Mouse (Mus musculus) hindbrain, embryonic 14.5 days (tissue): ENCODE results near the gene Gan. TPM values are rescaled to one million over a fixed set of nuclear protein-coding genes. Genes with fewer than 3 reads are reported as not detected.

Experiments
- ATAC-seq: fragments of 200-750 bp; cut with Nextera tagmentation; 2 replicates; pipeline ENCODE4 v1.8.0; 2017; ENCODE audit warnings: moderate number of reproducible peaks, mild to moderate bottlenecking, moderate TSS enrichment, moderate library complexity; ENCODE audit not compliant: low FRiP score
- DNase-seq: peaks from one replicate; pipeline ENCODE4 v3.0.0-alpha.2; 2015; ENCODE audit warnings: low spot score
- H3K27ac ChIP-seq: fragments of 300-500 bp; sonication (generic); 2 replicates; pipeline ENCODE4 v1.5.1; 2014; ENCODE audit warnings: mild to moderate bottlenecking, moderate library complexity
- H3K27me3 ChIP-seq: fragments of 300-500 bp; sonication (generic); 2 replicates; pipeline ENCODE4 v1.6.1; 2014; ENCODE audit warnings: mild to moderate bottlenecking, low read length, mixed read lengths; ENCODE audit not compliant: control insufficient read depth, insufficient read depth
- H3K36me3 ChIP-seq: fragments of 300-500 bp; sonication (generic); replicated peaks from 2 replicates; pipeline ENCODE4 v1.6.1; 2014; ENCODE audit not compliant: control insufficient read depth, insufficient read depth
- H3K4me1 ChIP-seq: fragments of 300-500 bp; sonication (generic); replicated peaks from 2 replicates; pipeline ENCODE4 v1.6.1; 2014; ENCODE audit warnings: antibody characterized with exemption, low read length, mixed read lengths; ENCODE audit not compliant: control insufficient read depth, insufficient read depth
- H3K4me2 ChIP-seq: fragments of 300-500 bp; sonication (generic); replicated peaks from 2 replicates; pipeline ENCODE4 v1.6.1; 2014; ENCODE audit warnings: mild to moderate bottlenecking, moderate library complexity
- H3K4me3 ChIP-seq: fragments of 300-500 bp; sonication (generic); replicated peaks from 2 replicates; pipeline ENCODE4 v1.5.1; 2014; ENCODE audit warnings: mild to moderate bottlenecking, low read length
- H3K9ac ChIP-seq: fragments of 300-500 bp; sonication (generic); 2 replicates; pipeline ENCODE4 v1.6.1; 2014
- H3K9me3 ChIP-seq: fragments of 300-500 bp; sonication (generic); 2 replicates; pipeline ENCODE4 v1.6.1; 2016; ENCODE audit warnings: low read length; ENCODE audit not compliant: control insufficient read depth
- WGBS: fragments of 180-500 bp; shearing (Covaris S2); extraction: QIAGEN DNeasy Blood & Tissue Kit; methylation state at CpG from one replicate; pipeline ENCODE4 v1.1.7; 2014; 5-methylcytosine and 5-hydroxymethylcytosine counted together
- polyA plus RNA-seq: library from polyadenylated mRNA; unstranded; fragments of >200 nt; fragmentation: Nextera tagmentation; extraction: Ambion mirVana; gene quantifications from 2 replicates; pipeline ENCODE4 v1.2.1, GENCODE M21; 2014

The Gan gene
- polyA plus RNA-seq, 1 experiment from 2014 or later = 4.7 TPM

- Histone ChIP-seq H3K27ac (no peak overlapping the region), H3K27me3 (no peaks in the 10 kb centered on the region), H3K4me3 (no peak overlapping the region), H3K9ac (no peak overlapping the region), H3K36me3 (no peaks in the 10 kb centered on the region), H3K4me2 (no peak overlapping the region), H3K9me3 (no peaks in the 10 kb centered on the region), H3K4me1 (no peaks in the 10 kb centered on the region)
- ATAC-seq (no peak), DNase-seq (no peak)
- 89% methylated on average over 7 of the region's 7 CpGs for WGBS
These were observed 75.3 kb downstream of the Gan start for GRCm38 (mm10) chr8:117233199-117233598.

GRCm38 (mm10) chr8:117236531-117236930 is 78.6 kb downstream of the Gan start:
- no peak for ATAC-seq
- DNase-seq = no peak
- Histone ChIP-seq H3K36me3 (no peaks in the 10 kb centered on the region), H3K9me3 (no peaks in the 10 kb centered on the region), H3K9ac (no peak overlapping the region), H3K27me3 (no peaks in the 10 kb centered on the region), H3K4me3 (no peak overlapping the region), H3K4me1 (no peaks in the 10 kb centered on the region), H3K4me2 (no peak overlapping the region), H3K27ac (no peak overlapping the region)
- WGBS = 90% methylated on average over 4 of the region's 4 CpGs

- no peak overlapping the region for H3K9ac ChIP-seq
- ATAC-seq = no peak
- no peak overlapping the region for H3K4me2 ChIP-seq
- no peaks in the 10 kb centered on the region for H3K36me3 ChIP-seq
- no peak overlapping the region for H3K4me3 ChIP-seq
- H3K27ac ChIP-seq = no peak overlapping the region
- H3K4me1 ChIP-seq = no peaks in the 10 kb centered on the region
- 89% methylated on average over 5 of the region's 5 CpGs for whole genome bisulfite sequencing
- no peaks in the 10 kb centered on the region for H3K9me3 ChIP-seq
- DNase-seq = no peak
- H3K27me3 ChIP-seq = no peaks in the 10 kb centered on the region
These were observed 82.4 kb downstream of the Gan start for GRCm38 (mm10) chr8:117240326-117240725.

DNA sequence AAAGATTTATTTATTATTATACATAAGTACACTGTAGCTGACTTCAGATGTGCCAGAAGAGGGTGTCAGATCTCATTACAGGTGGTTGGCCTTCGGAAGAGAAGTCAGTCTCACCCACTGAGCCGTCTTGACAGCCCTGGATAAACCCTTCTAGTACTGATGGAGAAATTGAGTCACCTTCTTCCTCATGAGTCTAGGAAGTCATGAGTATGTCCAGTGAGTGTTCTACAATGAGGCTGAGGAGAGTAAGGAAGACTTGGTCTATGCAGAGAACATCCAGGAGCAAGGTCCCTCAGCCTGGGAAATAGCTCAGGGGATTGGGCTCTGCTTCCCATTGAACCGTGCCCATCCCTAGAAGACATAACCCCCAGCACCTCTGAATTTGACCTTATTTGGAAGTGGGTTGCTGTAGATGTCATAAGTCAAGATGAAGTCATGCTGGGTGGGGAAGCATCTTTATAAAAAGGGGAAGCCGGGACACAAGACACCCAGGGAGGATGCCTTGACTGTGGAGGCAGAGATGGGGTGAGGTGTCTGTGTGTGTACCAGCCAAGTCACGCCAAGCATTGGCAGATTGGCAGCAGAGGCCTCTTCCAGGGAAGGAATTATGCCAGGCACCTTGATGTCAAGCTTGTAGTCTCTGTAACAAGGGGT is 83.0 kb downstream of the Gan start:
- no peak overlapping the region for H3K4me2 ChIP-seq
- H3K4me3 ChIP-seq = no peak overlapping the region
- H3K9ac ChIP-seq = no peak overlapping the region
- no peaks in the 10 kb centered on the region for H3K4me1 ChIP-seq
- H3K27me3 ChIP-seq = no peaks in the 10 kb centered on the region
- H3K27ac ChIP-seq = no peak overlapping the region
- 82% methylated on average over 5 of the region's 5 CpGs for WGBS
- no peaks in the 10 kb centered on the region for H3K9me3 ChIP-seq
- H3K36me3 ChIP-seq = no peaks in the 10 kb centered on the region
- ATAC-seq (no peak), DNase-seq (no peak)

GRCm38 (mm10) chr8:117241848-117242247 is 83.9 kb downstream of the Gan start:
- H3K9me3 ChIP-seq = no peaks in the 10 kb centered on the region
- H3K4me2 ChIP-seq = no peak overlapping the region
- WGBS = 21% methylated on average over 3 of the region's 3 CpGs
- H3K27ac ChIP-seq = no peak overlapping the region
- DNase-seq (no peak), ATAC-seq (no peak)
- no peaks in the 10 kb centered on the region for H3K36me3 ChIP-seq
- H3K4me1 ChIP-seq = no peaks in the 10 kb centered on the region
- H3K9ac ChIP-seq = no peak overlapping the region
- no peak overlapping the region for H3K4me3 ChIP-seq
- no peaks in the 10 kb centered on the region for H3K27me3 ChIP-seq

DNA sequence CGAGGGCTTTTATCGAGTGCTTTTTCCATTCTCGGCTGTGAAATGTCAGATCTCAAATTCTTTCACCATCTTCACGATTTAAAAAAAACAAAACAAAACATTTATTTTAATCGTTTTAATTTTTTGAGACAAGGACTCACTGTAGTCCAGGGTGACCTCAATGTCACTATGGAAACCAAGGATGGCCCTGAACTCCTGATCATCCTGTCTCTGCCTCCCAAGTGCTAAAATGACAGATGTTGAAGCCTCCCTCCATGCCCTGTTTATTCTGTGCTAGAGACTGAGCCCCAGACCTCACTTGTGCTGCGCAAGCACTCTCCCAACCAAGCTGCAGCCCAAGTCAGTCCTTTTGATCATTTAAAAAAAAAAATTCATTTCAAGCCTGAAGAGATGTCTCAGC is 84.4 kb downstream of the Gan start:
- ATAC-seq = no peak
- no peaks in the 10 kb centered on the region for H3K36me3 ChIP-seq
- WGBS = 74% methylated on average over 6 of the region's 6 CpGs
- H3K4me2 ChIP-seq = no peak overlapping the region
- no peak overlapping the region for H3K9ac ChIP-seq
- no peak overlapping the region for H3K27ac ChIP-seq
- no peak overlapping the region for H3K4me3 ChIP-seq
- no peaks in the 10 kb centered on the region for H3K27me3 ChIP-seq
- H3K4me1 ChIP-seq = no peaks in the 10 kb centered on the region
- DNase-seq = no peak
- H3K9me3 ChIP-seq = no peaks in the 10 kb centered on the region

- no peaks in the 10 kb centered on the region for H3K27me3 ChIP-seq
- H3K27ac ChIP-seq = no peak overlapping the region
- no peaks in the 10 kb centered on the region for H3K36me3 ChIP-seq
- ATAC-seq = no peak
- H3K4me3 ChIP-seq = no peak overlapping the region
- no peaks in the 10 kb centered on the region for H3K9me3 ChIP-seq
- no peak overlapping the region for H3K4me2 ChIP-seq
- no peak for DNase-seq
- H3K9ac ChIP-seq = no peak overlapping the region
- WGBS = 51% methylated on average over 6 of the region's 6 CpGs
- H3K4me1 ChIP-seq = no peaks in the 10 kb centered on the region
These were observed 86.7 kb downstream of the Gan start for GRCm38 (mm10) chr8:117244601-117245000.

GRCm38 (mm10) chr8:117248341-117248740 is 90.4 kb downstream of the Gan start:
- DNase-seq (no peak), ATAC-seq (no peak)
- Histone ChIP-seq H3K27ac (no peak overlapping the region), H3K9me3 (no peaks in the 10 kb centered on the region), H3K4me3 (no peak overlapping the region), H3K9ac (no peak overlapping the region), H3K27me3 (no peaks in the 10 kb centered on the region), H3K4me1 (no peaks in the 10 kb centered on the region), H3K36me3 (no peaks in the 10 kb centered on the region), H3K4me2 (no peak overlapping the region)
- WGBS = 82% methylated on average over 11 of the region's 11 CpGs

- no peaks in the 10 kb centered on the region for H3K36me3 ChIP-seq
These were observed 93.2 kb downstream of the Gan start for GRCm38 (mm10) chr8:117251086-117251681.

More at GRCm38 (mm10) chr8:117251086-117251681, 93.2 kb downstream of the Gan start:
- H3K27me3 ChIP-seq = no peaks in the 10 kb centered on the region
- H3K4me3 ChIP-seq = no peak overlapping the region
- H3K4me2 ChIP-seq = no peak overlapping the region
- DNase-seq = no peak
- no peaks in the 10 kb centered on the region; the same call in 1 of the 2 replicates for H3K4me1 ChIP-seq
- H3K9me3 ChIP-seq = no peaks in the 10 kb centered on the region
- WGBS = 44% methylated on average over 7 of the region's 7 CpGs
- no peak overlapping the region for H3K9ac ChIP-seq
- H3K27ac ChIP-seq = no peak overlapping the region
- ATAC-seq = no peak
